Mouse (Mus musculus): Measurements from ENCODE around the gene Ccdc61.

DNA sequence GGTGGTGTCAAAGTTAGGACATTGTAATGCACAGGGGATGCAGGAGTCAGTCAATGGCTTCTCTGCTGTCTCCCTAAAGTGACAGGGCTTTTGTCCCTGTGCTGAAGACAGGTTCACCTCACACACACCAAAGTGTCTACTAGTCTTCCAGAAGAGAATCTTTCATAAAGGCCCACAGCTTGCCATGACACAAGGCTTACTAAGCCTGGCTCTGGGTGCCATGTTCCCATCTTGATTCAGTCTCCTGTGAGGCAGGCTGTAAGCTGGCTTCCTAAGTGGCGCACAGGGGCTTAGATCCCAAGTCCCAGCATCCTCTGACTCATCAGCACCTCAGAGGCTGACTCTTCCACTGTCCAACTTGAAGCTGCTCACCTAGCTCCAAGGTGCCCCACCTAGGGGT is 23.3 kb downstream of the Ccdc61 start:
- TF ChIP-seq POLR2A (IDR thresholded peaks at IDR 0.05; ENCODE audit: low read depth, low read length), result no peak
- TF ChIP-seq CTCF (conservative IDR thresholded peaks at IDR 0.05; ENCODE audit: insufficient read depth, insufficient read length, low read depth, low read length), result no peak
